Mouse (Mus musculus) cortical plate, adult 2 months (tissue): Measurements from ENCODE around the gene Cradd.

Experiments used
- CTCF ChIP-seq: fragments of 200-500 bp; IDR thresholded peaks from 2 replicates; pipeline ENCODE4 v1.5.1; 2011; ENCODE audit warnings: mild to moderate bottlenecking, control low read depth, low read length; ENCODE audit not compliant: insufficient read depth; ENCODE audit errors: extremely low read depth
- POLR2A ChIP-seq: fragments of 200-500 bp; IDR thresholded peaks from 2 replicates; pipeline ENCODE4 v1.6.1; 2011; ENCODE audit warnings: mild to moderate bottlenecking, low read length, control low read depth; ENCODE audit not compliant: insufficient read depth; ENCODE audit errors: extremely low read depth

GRCm38 (mm10) chr10:95189550-95190211 lies 134.3 kb downstream of the Cradd start:
- TF ChIP-seq CTCF = no peak
- TF ChIP-seq POLR2A = no peak
